In the genomic region with DNA sequence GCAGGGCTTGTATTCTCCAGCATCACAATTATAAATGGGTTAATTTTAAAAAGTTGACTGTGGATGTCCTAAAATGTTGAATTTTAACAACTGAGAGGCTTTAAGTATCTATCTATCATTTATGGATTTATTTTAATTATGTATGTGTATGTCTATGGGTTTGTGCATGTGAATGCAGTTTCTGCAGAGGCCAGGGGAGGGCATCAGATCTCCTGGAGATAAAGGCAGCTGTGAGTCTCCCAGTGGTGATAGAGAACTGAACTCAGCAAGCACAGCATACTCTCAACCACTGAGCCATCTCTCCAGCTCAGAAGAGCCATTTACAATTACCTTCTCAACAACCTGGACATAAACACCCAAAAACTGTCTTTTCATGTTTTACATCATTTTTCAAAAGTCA, we compare ENCODE assay signal across 14 mouse cellular contexts.
A peak's percentile ranks its signal among the peaks of the same experiment; 100 is the strongest.
DNase-seq lines count a peak whose midpoint lies in the region; ATAC-seq and TF ChIP-seq lines count a peak whose summit lies in the region.
"Had no signal": no experiment of that assay in that cellular context is flagged by ENCODE, and none has a peak within 500 bp of the region (broad histone marks: within the 10 kb centered on the region; RNA-seq: fewer than 3 reads in every experiment).

No protein-coding gene starts in this region.

- H3K27ac ChIP-seq in intestine, postnatal 0 days (ENCODE audit: low read depth, low read length), result no peak overlapping the region
- H3K27ac ChIP-seq in intestine, embryonic 15.5 days, result no peak overlapping the region
- H3K27ac ChIP-seq in midbrain, postnatal 0 days (ENCODE audit: low read depth, low read length), result no peak overlapping the region
- H3K27ac ChIP-seq in midbrain, embryonic 11.5 days (ENCODE audit: low read depth, low read length), result no peak overlapping the region
- no peak overlapping the region for H3K27ac ChIP-seq in forebrain, embryonic 11.5 days (ENCODE audit: low read depth, low read length)
- H3K27ac ChIP-seq: liver, embryonic 15.5 days had no signal

- H3K4me3 ChIP-seq in intestine, postnatal 0 days (ENCODE audit: low read depth, low read length), result no peak overlapping the region
- H3K4me3 ChIP-seq in intestine, embryonic 15.5 days (replicated peaks), result no peak overlapping the region
- no peak overlapping the region for H3K4me3 ChIP-seq in midbrain, postnatal 0 days (ENCODE audit: low read depth, low read length)
- no peak overlapping the region for H3K4me3 ChIP-seq in midbrain, embryonic 11.5 days (ENCODE audit: low read depth, low read length)
- no peak overlapping the region for H3K4me3 ChIP-seq in forebrain, embryonic 11.5 days (ENCODE audit: low read depth, low read length)
- H3K4me3 ChIP-seq: liver, embryonic 15.5 days; megakaryocyte, embryonic 14.5 days had no signal

- H3K4me1 ChIP-seq in intestine, postnatal 0 days (replicated peaks; ENCODE audit: control insufficient read depth, insufficient read depth, low read length), result no peaks in the 10 kb centered on the region
- peaks cover 9% of the 10 kb centered on the region; the same call in 1 of the 2 replicates for H3K4me1 ChIP-seq in intestine, embryonic 15.5 days (replicated peaks)
- H3K4me1 ChIP-seq in midbrain, postnatal 0 days (ENCODE audit: insufficient read depth, low read length), result no peaks in the 10 kb centered on the region
- no peaks in the 10 kb centered on the region for H3K4me1 ChIP-seq in midbrain, embryonic 11.5 days (ENCODE audit: control insufficient read depth, insufficient read depth, low read length)
- peaks cover 7% of the 10 kb centered on the region; the same call in 1 of the 2 replicates for H3K4me1 ChIP-seq in forebrain, embryonic 11.5 days (replicated peaks; ENCODE audit: control insufficient read depth, insufficient read depth, low read length)
- H3K4me1 ChIP-seq: liver, embryonic 15.5 days had no signal

- peak; percentile 51 for TF ChIP-seq CTCF in intestine, postnatal 0 days (IDR thresholded peaks at IDR 0.05; ENCODE audit: low read depth)
- TF ChIP-seq CTCF in midbrain, postnatal 0 days (IDR thresholded peaks at IDR 0.05), result peak; percentile 33

- ATAC-seq in intestine, postnatal 0 days, result no peak
- ATAC-seq in intestine, embryonic 15.5 days, result no peak
- no peak for ATAC-seq in midbrain, postnatal 0 days (ENCODE audit: low FRiP score)
- ATAC-seq in midbrain, embryonic 11.5 days (ENCODE audit: low FRiP score), result no peak
- ATAC-seq in forebrain, embryonic 11.5 days (replicated peaks; ENCODE audit: low FRiP score), result no peak
- ATAC-seq: intestine, embryonic 16.5 days had no signal

- H3K9ac ChIP-seq in intestine, postnatal 0 days (ENCODE audit: low read depth, low read length), result no peak overlapping the region
- no peak overlapping the region for H3K9ac ChIP-seq in intestine, embryonic 15.5 days
- no peak overlapping the region for H3K9ac ChIP-seq in midbrain, postnatal 0 days (replicated peaks; ENCODE audit: low read length, poor library complexity, severe bottlenecking)
- no peak overlapping the region for H3K9ac ChIP-seq in midbrain, embryonic 11.5 days (ENCODE audit: low read length)
- no peak overlapping the region for H3K9ac ChIP-seq in forebrain, embryonic 11.5 days (ENCODE audit: low read length)
- H3K9ac ChIP-seq: liver, embryonic 15.5 days had no signal

- DNase-seq in midbrain, postnatal 0 days (ENCODE audit: low spot score), result no peak
- DNase-seq in midbrain, embryonic 11.5 days (ENCODE audit: low spot score, missing footprints), result no peak
- DNase-seq in kidney, postnatal 36 days, result peak; percentile 7 to 58
- peak; percentile 22 to 24 for DNase-seq in thymus, postnatal 36 days
- DNase-seq in forebrain, embryonic 11.5 days (ENCODE audit: low spot score), result no peak
- DNase-seq in right cerebral cortex, postnatal 36 days (ENCODE audit: low spot score in 2 of 2), result no peak
- DNase-seq: adrenal gland, adult 2 months; heart, postnatal 36 days; retina, postnatal 1 day had no signal

- H3K27me3 ChIP-seq in intestine, postnatal 0 days (replicated peaks; ENCODE audit: control insufficient read depth, insufficient read depth, low read length), result no peaks in the 10 kb centered on the region
- no peaks in the 10 kb centered on the region for H3K27me3 ChIP-seq in intestine, embryonic 15.5 days (replicated peaks)
- no peaks in the 10 kb centered on the region for H3K27me3 ChIP-seq in midbrain, postnatal 0 days (ENCODE audit: insufficient read depth, low read length)
- no peaks in the 10 kb centered on the region for H3K27me3 ChIP-seq in midbrain, embryonic 11.5 days (ENCODE audit: control insufficient read depth, insufficient read depth, low read length)
- no peaks in the 10 kb centered on the region for H3K27me3 ChIP-seq in forebrain, embryonic 11.5 days (ENCODE audit: control insufficient read depth, insufficient read depth, low read length)
- H3K27me3 ChIP-seq: liver, embryonic 15.5 days had no signal

- H3K4me2 ChIP-seq in intestine, postnatal 0 days (replicated peaks; ENCODE audit: low read depth), result no peak overlapping the region
- H3K4me2 ChIP-seq in intestine, embryonic 15.5 days (replicated peaks), result no peak overlapping the region
- no peak overlapping the region for H3K4me2 ChIP-seq in midbrain, postnatal 0 days (ENCODE audit: low read depth, low read length, poor library complexity, severe bottlenecking)
- H3K4me2 ChIP-seq in midbrain, embryonic 11.5 days, result no peak overlapping the region
- no peak overlapping the region for H3K4me2 ChIP-seq in forebrain, embryonic 11.5 days (ENCODE audit: low read depth, low read length, severe bottlenecking)
- H3K4me2 ChIP-seq: liver, embryonic 15.5 days had no signal

- H3K9me3 ChIP-seq in intestine, postnatal 0 days (ENCODE audit: control insufficient read depth), result no peaks in the 10 kb centered on the region
- H3K9me3 ChIP-seq in intestine, embryonic 15.5 days, result no peaks in the 10 kb centered on the region
- no peaks in the 10 kb centered on the region for H3K9me3 ChIP-seq in midbrain, postnatal 0 days (ENCODE audit: low read length)
- H3K9me3 ChIP-seq in midbrain, embryonic 11.5 days (ENCODE audit: control insufficient read depth, low read length), result no peaks in the 10 kb centered on the region
- no peaks in the 10 kb centered on the region for H3K9me3 ChIP-seq in forebrain, embryonic 11.5 days (ENCODE audit: control insufficient read depth, low read length)
- H3K9me3 ChIP-seq: liver, embryonic 15.5 days had no signal

- no peaks in the 10 kb centered on the region for H3K36me3 ChIP-seq in intestine, postnatal 0 days (ENCODE audit: control insufficient read depth, insufficient read depth)
- no peaks in the 10 kb centered on the region for H3K36me3 ChIP-seq in intestine, embryonic 15.5 days
- H3K36me3 ChIP-seq in midbrain, postnatal 0 days (ENCODE audit: insufficient read depth, low read length), result no peaks in the 10 kb centered on the region
- no peaks in the 10 kb centered on the region for H3K36me3 ChIP-seq in midbrain, embryonic 11.5 days (ENCODE audit: control insufficient read depth, insufficient read depth, low read length)
- H3K36me3 ChIP-seq in forebrain, embryonic 11.5 days (ENCODE audit: control insufficient read depth, insufficient read depth, low read length), result no peaks in the 10 kb centered on the region
- H3K36me3 ChIP-seq: liver, embryonic 15.5 days had no signal

Comparison
In these comparisons a context has a peak if more than half of its experiments do, and no peak if none do; other contexts are left out.
1. DNase-seq: peak in kidney, postnatal 36 days (2 of 2) and thymus, postnatal 36 days (2 of 2); none in midbrain, postnatal 0 days (single experiment), midbrain, embryonic 11.5 days (single experiment), forebrain, embryonic 11.5 days (single experiment) and right cerebral cortex, postnatal 36 days (0 of 2).